Mouse (Mus musculus) liver, postnatal 0 days (tissue): ENCODE data around the gene Ubl3.

Source experiments
- CTCF ChIP-seq: sonication (generic); IDR thresholded peaks from 2 replicates; pipeline ENCODE4 v1.5.1; 2016; ENCODE audit warnings: antibody characterized with exemption, low read depth
- EP300 ChIP-seq: IDR thresholded peaks from 2 replicates; pipeline ENCODE4 v1.6.1; 2016; ENCODE audit warnings: antibody characterized with exemption, low read depth, mild to moderate bottlenecking

- no peak for TF ChIP-seq CTCF
- no peak for TF ChIP-seq EP300
Observed at GRCm38 (mm10) chr5:148559261-148559958, 6.8 kb upstream of the Ubl3 start.
